Mouse (Mus musculus): ENCODE measurements at regions not wholly inside any gene's neighbourhood (a gene's known extent, or its start where the extent isn't known, plus 50 kb on each side); places are given as distances from the start of the nearest gene placed in this dataset.

- TF ChIP-seq JUND (IDR thresholded peaks at IDR 0.05; ENCODE audit: low read depth, low read length) (no peak), MAFK (IDR thresholded peaks at IDR 0.05; ENCODE audit: borderline replicate concordance, low read depth, low read length) (no peak), SMC3 (IDR thresholded peaks at IDR 0.05; ENCODE audit: low read depth, low read length) (no peak), POLR2A (IDR thresholded peaks at IDR 0.05; ENCODE audit: control insufficient read depth in 1 of 2, insufficient read depth in 1 of 2, low read depth in 1 of 2, low read length in 2 of 2, poor library complexity in 1 of 2) (no peak), CTCF (IDR thresholded peaks at IDR 0.05 in 2 of 3, conservative IDR thresholded peaks at IDR 0.05 in 1 of 3; ENCODE audit: control insufficient read depth in 1 of 3, insufficient read depth in 1 of 3, low read depth in 2 of 3, low read length in 3 of 3, poor library complexity in 1 of 3, severe bottlenecking in 1 of 3) (no peak), TAL1 (IDR thresholded peaks at IDR 0.05; ENCODE audit: low read length) (no peak)
Measured at GRCm38 (mm10) chr13:97626786-97627185, 133.6 kb downstream of the Gm10260 start.

Measured in MEL (cell line).